Mouse (Mus musculus): Measurements from ENCODE around the gene Ptprcap. TPM values are rescaled to one million over a fixed set of nuclear protein-coding genes. Genes with fewer than 3 reads are reported as not detected.
A peak's percentile ranks its signal among the peaks of the same experiment; 100 is the strongest.

Ptprcap gene
- total and polyA plus RNA-seq, 3 experiments = 67.9 to 75.7 TPM; not detected in 1

- Histone ChIP-seq H3K27me3 (ENCODE audit: control insufficient read depth in 1 of 2, insufficient read depth in 2 of 2, low read length in 2 of 2) (no peaks in the 10 kb centered on the region), H3K4me1 (ENCODE audit: control insufficient read depth in 1 of 2, insufficient read depth in 2 of 2, low read length in 2 of 2) (peaks cover 9 to 22% of the 10 kb centered on the region in 2 experiments; a peak in 3 of 4 replicates), H3K9ac (ENCODE audit: control insufficient read depth, low read depth, low read length, poor library complexity, severe bottlenecking) (no peak overlapping the region), H3K4me3 (ENCODE audit: control insufficient read depth in 1 of 2, insufficient read depth in 1 of 2, low read depth in 2 of 2, low read length in 2 of 2) (no peak overlapping the region), H3K9me3 (replicated peaks; ENCODE audit: insufficient read depth, low read length) (no peaks in the 10 kb centered on the region), H3K27ac (ENCODE audit: control insufficient read depth, low read depth, low read length) (no peak overlapping the region), H3K79me2 (ENCODE audit: control insufficient read depth, insufficient read depth, low read length, poor library complexity) (peaks cover 15% of the 10 kb centered on the region), H3K36me3 (ENCODE audit: control insufficient read depth in 1 of 2, insufficient read depth in 2 of 2, low read length in 2 of 2) (peaks cover 1 to 5% of the 10 kb centered on the region in 2 experiments; a peak in 2 of 4 replicates)
- no peak for DNase-seq (ENCODE audit: low read depth, low spot score)
- TF ChIP-seq POLR2AphosphoS2 (IDR thresholded peaks at IDR 0.05; ENCODE audit: low read length) (0 out of 2 replicates have a peak, but pooled peaks have one; percentile 22), ZNF384 (IDR thresholded peaks at IDR 0.05; ENCODE audit: low read depth, low read length) (no peak)
These were observed 766 bp upstream of the Ptprcap start for GRCm38 (mm10) chr19:4152445-4153231.

GRCm38 (mm10) chr19:4154437-4155222 is 1.2 kb downstream of the Ptprcap start:
- peak; percentile 58 for DNase-seq (ENCODE audit: low read depth, low spot score)
- TF ChIP-seq POLR2A (IDR thresholded peaks at IDR 0.05; ENCODE audit: control insufficient read depth in 1 of 2, insufficient read depth in 1 of 2, low read depth in 1 of 2, low read length in 2 of 2, poor library complexity in 1 of 2) (peak in 1 of 2 experiments; percentile 72; a peak in 2 of 4 replicates), CHD2 (IDR thresholded peaks at IDR 0.05; ENCODE audit: low read length) (0 out of 2 replicates have a peak, but pooled peaks have one; percentile 44), MAFK (IDR thresholded peaks at IDR 0.05; ENCODE audit: borderline replicate concordance, low read depth, low read length) (no peak), NELFE (IDR thresholded peaks at IDR 0.05; ENCODE audit: low read depth, low read length) (peak; percentile 56), TCF12 (IDR thresholded peaks at IDR 0.05; ENCODE audit: low read depth, low read length) (0 out of 2 replicates have a peak, but pooled peaks have one; percentile 26), MXI1 (IDR thresholded peaks at IDR 0.05; ENCODE audit: low read depth, low read length) (0 out of 2 replicates have a peak, but pooled peaks have one; percentile 48), ETS1 (IDR thresholded peaks at IDR 0.05; ENCODE audit: low read depth, low read length) (no peak), UBTF (IDR thresholded peaks at IDR 0.05; ENCODE audit: borderline replicate concordance, insufficient read depth, low read depth, low read length) (no peak), MEF2A (IDR thresholded peaks at IDR 0.05; ENCODE audit: extremely low read depth, insufficient replicate concordance, low read depth, low read length, poor library complexity, severe bottlenecking) (no peak), SIN3A (IDR thresholded peaks at IDR 0.05; ENCODE audit: low read length) (peak; percentile 30; the same call in 1 of the 2 replicates), EP300 (IDR thresholded peaks at IDR 0.05; ENCODE audit: low read depth in 1 of 2, low read length in 2 of 2) (0 out of 4 replicates have a peak, but pooled peaks of 1 of the 2 experiments have one; percentile 20), TBP (IDR thresholded peaks at IDR 0.05; ENCODE audit: low read depth, low read length) (peak; percentile 62; the same call in 1 of the 2 replicates), MAZ (IDR thresholded peaks at IDR 0.05; ENCODE audit: low read depth, low read length) (0 out of 2 replicates have a peak, but pooled peaks have one; percentile 8), MYC (IDR thresholded peaks at IDR 0.05; ENCODE audit: low read depth, low read length) (no peak), USF2 (IDR thresholded peaks at IDR 0.05; ENCODE audit: borderline replicate concordance in 1 of 2, insufficient read depth in 1 of 2, low read depth in 1 of 2, low read length in 2 of 2) (no peak), HCFC1 (IDR thresholded peaks at IDR 0.05; ENCODE audit: low read depth, low read length) (no peak)
- Histone ChIP-seq H3K79me2 (ENCODE audit: control insufficient read depth, insufficient read depth, low read length, poor library complexity) (peaks cover 9% of the 10 kb centered on the region), H3K27ac (ENCODE audit: control insufficient read depth, low read depth, low read length) (peak overlapping the region; percentile 70), H3K4me1 (ENCODE audit: control insufficient read depth in 1 of 2, insufficient read depth in 2 of 2, low read length in 2 of 2) (peaks cover 4 to 10% of the 10 kb centered on the region in 2 experiments; a peak in 3 of 4 replicates), H3K4me3 (ENCODE audit: control insufficient read depth in 1 of 2, insufficient read depth in 1 of 2, low read depth in 2 of 2, low read length in 2 of 2) (peak overlapping the region; percentile 59 to 62), H3K9ac (ENCODE audit: control insufficient read depth, low read depth, low read length, poor library complexity, severe bottlenecking) (peak overlapping the region; percentile 75), H3K36me3 (ENCODE audit: control insufficient read depth in 1 of 2, insufficient read depth in 2 of 2, low read length in 2 of 2) (peaks cover 1 to 2% of the 10 kb centered on the region in 2 experiments; a peak in 3 of 4 replicates), H3K27me3 (ENCODE audit: control insufficient read depth in 1 of 2, insufficient read depth in 2 of 2, low read length in 2 of 2) (no peaks in the 10 kb centered on the region), H3K9me3 (replicated peaks; ENCODE audit: insufficient read depth, low read length) (no peaks in the 10 kb centered on the region)

Data from MEL (cell line).